Mouse (Mus musculus): ENCODE data around the gene Arhgef1. TPM values are rescaled to one million over a fixed set of nuclear protein-coding genes. Genes with fewer than 3 reads are reported as not detected.

Arhgef1 gene
- polyA plus RNA-seq, 1 experiment: 219 TPM

- no peaks in the 10 kb centered on the region for H3K4me1 ChIP-seq
- H3K4me3 ChIP-seq (replicated peaks): no peak overlapping the region
- no peaks in the 10 kb centered on the region for H3K27me3 ChIP-seq (replicated peaks)
- no peak for TF ChIP-seq GATA1 (IDR thresholded peaks at IDR 0.05; ENCODE audit: borderline replicate concordance, low read length)
- TF ChIP-seq FLI1 (IDR thresholded peaks at IDR 0.05; ENCODE audit: low read length): no peak
- H3K9me3 ChIP-seq: no peaks in the 10 kb centered on the region
- H3K36me3 ChIP-seq (replicated peaks; ENCODE audit: low read length): peaks cover 83% of the 10 kb centered on the region
Measured at GRCm38 (mm10) chr7:24919728-24920127, 17.0 kb downstream of the Arhgef1 start.

DNA sequence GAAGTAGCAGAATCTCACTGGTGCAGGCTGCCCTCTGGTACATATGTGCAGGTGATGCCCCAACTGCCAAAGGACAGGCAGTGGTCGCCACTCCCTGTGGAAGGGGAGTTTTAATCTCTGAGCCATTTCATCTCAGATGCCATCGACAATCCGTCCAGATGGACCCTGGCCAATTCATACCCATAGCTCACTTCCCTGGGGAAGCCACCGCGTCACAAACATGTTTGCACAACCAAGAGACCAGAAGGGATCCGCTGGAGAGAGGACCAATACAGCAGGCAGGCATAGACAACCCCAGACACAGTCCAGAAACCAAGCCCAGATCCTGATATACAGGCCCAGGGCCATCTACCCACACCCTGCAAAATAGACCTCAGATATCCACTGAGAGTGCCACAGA, 27.8 kb downstream of the Arhgef1 start:
- TF ChIP-seq FLI1 (IDR thresholded peaks at IDR 0.05; ENCODE audit: low read length) (no peak), GATA1 (IDR thresholded peaks at IDR 0.05; ENCODE audit: borderline replicate concordance, low read length) (no peak)
- no peak overlapping the region for H3K4me3 ChIP-seq (replicated peaks)
- peaks cover 67% of the 10 kb centered on the region for H3K27me3 ChIP-seq (replicated peaks)
- peaks cover 28% of the 10 kb centered on the region for H3K4me1 ChIP-seq
- H3K36me3 ChIP-seq (replicated peaks; ENCODE audit: low read length): peaks cover 29% of the 10 kb centered on the region
- H3K9me3 ChIP-seq: no peaks in the 10 kb centered on the region

DNA sequence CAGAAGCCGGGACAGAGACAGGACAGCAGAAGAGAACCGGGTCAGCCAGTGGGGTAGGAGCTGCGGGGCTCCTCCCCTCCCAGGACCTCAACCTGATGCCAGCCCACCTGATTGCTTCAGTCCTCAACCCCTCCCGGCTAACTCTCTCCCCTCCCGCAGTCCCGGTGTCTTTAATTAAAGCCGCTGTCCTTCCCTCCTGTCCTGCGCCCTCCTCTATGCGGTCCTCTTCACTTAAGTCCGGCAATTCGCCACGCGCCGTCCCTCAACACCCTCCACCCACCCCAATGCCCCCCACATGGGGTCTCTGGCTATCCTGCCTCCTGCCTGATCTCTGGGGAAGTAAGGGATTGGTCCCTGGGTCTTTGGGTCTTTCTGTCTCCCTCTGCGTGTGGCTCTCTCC, 28.9 kb downstream of the Arhgef1 start:
- H3K4me3 ChIP-seq (replicated peaks): no peak overlapping the region
- H3K4me1 ChIP-seq: peaks cover 30% of the 10 kb centered on the region
- peaks cover 78% of the 10 kb centered on the region for H3K27me3 ChIP-seq (replicated peaks)
- peaks cover 17% of the 10 kb centered on the region for H3K36me3 ChIP-seq (replicated peaks; ENCODE audit: low read length)
- no peaks in the 10 kb centered on the region for H3K9me3 ChIP-seq
- TF ChIP-seq FLI1 (IDR thresholded peaks at IDR 0.05; ENCODE audit: low read length) (no peak), GATA1 (IDR thresholded peaks at IDR 0.05; ENCODE audit: borderline replicate concordance, low read length) (no peak)

DNA sequence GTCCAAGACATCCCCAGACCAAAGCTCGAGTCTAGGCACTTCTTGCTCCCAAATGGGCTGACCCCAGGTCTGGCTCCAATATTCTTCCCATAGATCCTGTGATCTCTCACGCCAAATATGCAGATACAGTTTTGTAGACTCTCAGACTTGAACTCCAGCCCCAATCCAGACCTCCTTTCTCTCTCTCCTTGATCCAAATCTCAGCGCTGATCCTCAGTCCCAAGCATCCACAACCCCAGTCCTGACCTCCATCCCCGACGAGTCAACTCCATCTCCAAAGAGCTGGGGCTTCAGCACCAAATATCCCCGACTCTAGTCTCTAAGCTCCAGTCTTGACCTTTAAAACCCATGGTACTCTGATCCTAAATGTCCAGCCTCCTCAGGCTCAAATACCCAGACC, 40.9 kb downstream of the Arhgef1 start:
- TF ChIP-seq GATA1 (IDR thresholded peaks at IDR 0.05; ENCODE audit: borderline replicate concordance, low read length) (no peak), FLI1 (IDR thresholded peaks at IDR 0.05; ENCODE audit: low read length) (no peak)
- H3K9me3 ChIP-seq: no peaks in the 10 kb centered on the region
- H3K36me3 ChIP-seq (replicated peaks; ENCODE audit: low read length): no peaks in the 10 kb centered on the region
- peaks cover 18% of the 10 kb centered on the region for H3K4me1 ChIP-seq
- no peak overlapping the region for H3K4me3 ChIP-seq (replicated peaks)
- H3K27me3 ChIP-seq (replicated peaks): peaks cover 99% of the 10 kb centered on the region

GRCm38 (mm10) chr7:24944257-24944950, 41.7 kb downstream of the Arhgef1 start, which contains the start of gene Gm4881:
Gene Gm4881 (minus strand): TSS chr7:24944494.
- Histone ChIP-seq H3K27me3 (replicated peaks) (peaks cover 99% of the 10 kb centered on the region), H3K36me3 (replicated peaks; ENCODE audit: low read length) (no peaks in the 10 kb centered on the region), H3K4me1 (peaks cover 24% of the 10 kb centered on the region), H3K9me3 (no peaks in the 10 kb centered on the region), H3K4me3 (replicated peaks) (peak within 1 kb of the TSS; percentile 76)
- no peak for TF ChIP-seq FLI1 (IDR thresholded peaks at IDR 0.05; ENCODE audit: low read length)
- TF ChIP-seq GATA1 (IDR thresholded peaks at IDR 0.05; ENCODE audit: borderline replicate concordance, low read length): no peak

GRCm38 (mm10) chr7:24947316-24948048, 44.8 kb downstream of the Arhgef1 start:
- H3K4me1 ChIP-seq: peaks cover 44% of the 10 kb centered on the region
- TF ChIP-seq GATA1 (IDR thresholded peaks at IDR 0.05; ENCODE audit: borderline replicate concordance, low read length) (no peak), FLI1 (IDR thresholded peaks at IDR 0.05; ENCODE audit: low read length) (no peak)
- H3K4me3 ChIP-seq (replicated peaks): no peak overlapping the region
- H3K36me3 ChIP-seq (replicated peaks; ENCODE audit: low read length): no peaks in the 10 kb centered on the region
- H3K27me3 ChIP-seq (replicated peaks): peaks cover 100% of the 10 kb centered on the region
- no peaks in the 10 kb centered on the region for H3K9me3 ChIP-seq

DNA sequence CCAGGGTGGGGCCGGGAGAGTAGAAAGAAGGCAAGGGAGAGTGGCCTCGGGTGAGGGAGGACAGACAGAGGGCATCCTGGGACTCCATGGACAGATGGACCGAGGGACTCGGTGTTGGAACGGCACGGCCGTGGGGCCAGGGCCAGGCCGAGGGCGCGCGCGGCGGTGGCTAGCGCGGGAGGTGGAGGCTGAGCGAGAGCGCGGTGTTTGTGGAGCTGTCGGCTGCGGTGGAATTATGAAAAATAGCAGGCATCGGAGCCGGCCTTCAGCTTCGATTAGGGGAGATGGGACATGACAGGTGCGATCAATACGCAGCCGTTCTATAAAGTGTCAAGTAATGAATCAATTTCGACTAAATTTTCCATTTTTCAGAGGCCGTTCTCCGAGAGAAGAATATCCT, 46.1 kb downstream of the Arhgef1 start:
- Histone ChIP-seq H3K36me3 (replicated peaks; ENCODE audit: low read length) (no peaks in the 10 kb centered on the region), H3K4me3 (replicated peaks) (peak overlapping the region; percentile 53), H3K4me1 (peaks cover 44% of the 10 kb centered on the region), H3K27me3 (replicated peaks) (peaks cover 99% of the 10 kb centered on the region), H3K9me3 (no peaks in the 10 kb centered on the region)
- TF ChIP-seq FLI1 (IDR thresholded peaks at IDR 0.05; ENCODE audit: low read length) (no peak), GATA1 (IDR thresholded peaks at IDR 0.05; ENCODE audit: borderline replicate concordance, low read length) (no peak)

DNA sequence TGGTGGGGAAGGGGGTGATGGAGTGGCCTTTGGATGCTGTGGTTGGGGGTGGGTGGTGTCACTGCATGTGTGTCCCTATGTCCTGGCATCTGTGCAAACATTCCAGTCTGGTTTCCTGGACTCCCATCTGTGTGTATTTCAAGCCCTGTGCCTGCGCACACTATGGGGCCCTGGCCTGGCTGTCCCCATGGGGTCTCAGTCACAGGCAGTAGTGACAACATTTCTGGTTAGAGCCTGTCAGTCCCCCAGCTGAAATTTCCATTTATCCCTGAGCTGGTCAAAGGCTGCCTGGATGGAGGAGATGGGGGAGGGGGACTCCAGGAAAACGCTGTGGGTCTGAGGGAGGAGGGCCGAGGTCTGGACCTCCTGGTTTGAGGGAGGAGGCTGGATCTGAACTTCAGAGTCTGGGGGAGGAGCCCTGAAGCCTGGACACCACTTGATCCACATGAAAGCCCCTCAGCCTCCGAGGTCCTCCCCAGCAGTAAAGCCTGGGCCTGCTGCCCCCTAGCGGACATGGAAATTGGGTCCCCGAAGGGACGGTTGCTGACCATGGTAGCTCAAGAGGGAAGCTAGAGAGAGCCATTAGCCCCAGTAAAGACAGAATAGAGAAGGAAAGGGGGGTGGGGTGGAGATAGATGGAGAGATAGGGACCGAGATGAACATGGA, 47.4 kb downstream of the Arhgef1 start:
- no peaks in the 10 kb centered on the region for H3K36me3 ChIP-seq (replicated peaks; ENCODE audit: low read length)
- peak overlapping the region; percentile 38 for H3K4me3 ChIP-seq (replicated peaks)
- no peak for TF ChIP-seq GATA1 (IDR thresholded peaks at IDR 0.05; ENCODE audit: borderline replicate concordance, low read length)
- no peak for TF ChIP-seq FLI1 (IDR thresholded peaks at IDR 0.05; ENCODE audit: low read length)
- peaks cover 98% of the 10 kb centered on the region for H3K27me3 ChIP-seq (replicated peaks)
- H3K4me1 ChIP-seq: peaks cover 39% of the 10 kb centered on the region
- no peaks in the 10 kb centered on the region for H3K9me3 ChIP-seq

GRCm38 (mm10) chr7:24953966-24954365, 51.3 kb downstream of the Arhgef1 start:
- TF ChIP-seq FLI1 (IDR thresholded peaks at IDR 0.05; ENCODE audit: low read length) (no peak), GATA1 (IDR thresholded peaks at IDR 0.05; ENCODE audit: borderline replicate concordance, low read length) (no peak)
- H3K27me3 ChIP-seq (replicated peaks): peaks cover 81% of the 10 kb centered on the region
- peak overlapping the region; percentile 42 for H3K4me3 ChIP-seq (replicated peaks)

More at GRCm38 (mm10) chr7:24953966-24954365, 51.3 kb downstream of the Arhgef1 start:
- Histone ChIP-seq H3K9me3 (peaks cover 3% of the 10 kb centered on the region; the same call in 1 of the 2 replicates), H3K36me3 (replicated peaks; ENCODE audit: low read length) (no peaks in the 10 kb centered on the region), H3K4me1 (peaks cover 27% of the 10 kb centered on the region)
